Mouse (Mus musculus) adrenal gland, adult (tissue): Measurements from ENCODE around the gene Slc39a13.
"Not testable (repeated sequence)": the region's sequence is repeated elsewhere in the genome, so short reads cannot be mapped to it uniquely, and the experiment has no call there.

Source experiments
- DNase-seq, 2 experiments: peaks; one replicate each; pipeline ENCODE4 v3.0.0; 2022 to 2023; ENCODE audit warnings: low spot score in 1 of 2; ENCODE audit not compliant: inconsistent age in 2 of 2

Gene Slc39a13

GRCm38 (mm10) chr2:91070076-91070800 lies at the start of gene Slc39a13:
Gene Slc39a13, minus strand, starts transcription at chr2:91070417.
- DNase-seq: peak; percentile 98 to 100

DNA sequence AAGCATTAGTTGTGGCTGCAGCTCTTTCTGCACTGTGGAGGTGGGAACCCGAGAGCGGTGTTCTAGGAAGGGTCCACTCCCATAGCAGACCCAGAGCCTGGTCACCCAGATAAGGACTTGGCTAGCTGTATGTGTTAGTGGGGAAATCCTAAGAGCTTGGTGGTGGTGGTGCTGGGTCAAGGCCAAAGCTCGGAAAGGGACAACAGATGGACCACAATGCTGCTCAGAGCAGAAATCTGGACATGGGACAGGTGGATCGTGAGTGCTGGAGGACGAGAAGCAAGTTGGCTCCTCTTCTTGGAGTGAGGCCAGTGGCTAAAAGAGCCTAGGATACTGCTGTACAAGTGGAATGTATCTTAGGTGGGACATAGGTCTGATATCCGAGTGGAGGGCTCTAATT lies 49.3 kb upstream of the Slc39a13 start:
- no peak for DNase-seq

- no peak for DNase-seq
These were observed 48.8 kb upstream of the Slc39a13 start for GRCm38 (mm10) chr2:91119061-91119460.

GRCm38 (mm10) chr2:91118647-91119046 lies 48.4 kb upstream of the Slc39a13 start:
- DNase-seq: no peak

GRCm38 (mm10) chr2:91117585-91118275 lies 47.5 kb upstream of the Slc39a13 start, which contains the start of gene Mybpc3:
Gene Mybpc3, plus strand, starts transcription at chr2:91118144.
- DNase-seq: no peak

- DNase-seq: no peak
These were observed 46.6 kb upstream of the Slc39a13 start for GRCm38 (mm10) chr2:91116842-91117241.

GRCm38 (mm10) chr2:91115578-91115970 lies 45.4 kb upstream of the Slc39a13 start:
- no peak for DNase-seq

DNA sequence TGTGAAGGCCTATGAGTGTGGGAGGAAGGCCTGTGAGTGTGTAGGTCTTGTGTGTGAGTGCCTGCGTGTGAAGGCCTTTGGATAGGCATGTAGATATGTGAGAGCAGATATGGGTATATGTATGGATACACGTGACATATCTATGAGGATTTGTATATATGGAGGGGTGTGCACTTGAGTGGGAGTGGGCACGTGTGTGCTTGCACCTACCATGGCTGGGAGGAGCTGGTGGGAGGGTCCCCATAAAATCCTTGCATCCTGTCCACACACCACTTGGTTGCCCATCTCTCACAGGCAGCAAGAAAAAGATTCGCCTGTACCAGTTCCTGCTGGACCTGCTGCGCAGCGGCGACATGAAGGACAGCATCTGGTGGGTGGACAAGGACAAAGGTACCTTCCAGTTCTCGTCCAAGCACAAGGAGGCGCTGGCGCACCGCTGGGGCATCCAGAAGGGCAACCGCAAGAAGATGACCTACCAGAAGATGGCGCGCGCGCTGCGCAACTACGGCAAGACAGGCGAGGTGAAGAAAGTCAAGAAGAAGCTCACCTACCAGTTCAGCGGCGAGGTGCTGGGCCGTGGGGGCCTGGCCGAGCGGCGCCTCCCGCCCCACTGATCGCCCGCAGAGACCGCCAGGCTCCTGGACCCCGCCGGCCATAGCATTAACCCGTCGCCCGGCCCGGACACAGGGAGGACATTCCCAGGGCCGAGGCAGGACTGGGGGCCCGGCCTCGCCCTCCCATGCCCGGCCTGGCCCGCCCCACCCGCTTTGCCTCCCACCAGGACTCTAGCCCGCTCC lies 44.8 kb upstream of the Slc39a13 start:
- DNase-seq: peak; percentile 96 to 99

GRCm38 (mm10) chr2:91113852-91114251 lies 43.6 kb upstream of the Slc39a13 start:
- no peak for DNase-seq

GRCm38 (mm10) chr2:91113334-91113733 lies 43.1 kb upstream of the Slc39a13 start:
- no peak for DNase-seq

- DNase-seq: no peak
These were observed 42.3 kb upstream of the Slc39a13 start for GRCm38 (mm10) chr2:91112491-91112890.

GRCm38 (mm10) chr2:91111832-91112231 lies 41.6 kb upstream of the Slc39a13 start:
- not testable (repeated sequence) for DNase-seq

GRCm38 (mm10) chr2:91110429-91110828 lies 40.2 kb upstream of the Slc39a13 start:
- no peak for DNase-seq

DNA sequence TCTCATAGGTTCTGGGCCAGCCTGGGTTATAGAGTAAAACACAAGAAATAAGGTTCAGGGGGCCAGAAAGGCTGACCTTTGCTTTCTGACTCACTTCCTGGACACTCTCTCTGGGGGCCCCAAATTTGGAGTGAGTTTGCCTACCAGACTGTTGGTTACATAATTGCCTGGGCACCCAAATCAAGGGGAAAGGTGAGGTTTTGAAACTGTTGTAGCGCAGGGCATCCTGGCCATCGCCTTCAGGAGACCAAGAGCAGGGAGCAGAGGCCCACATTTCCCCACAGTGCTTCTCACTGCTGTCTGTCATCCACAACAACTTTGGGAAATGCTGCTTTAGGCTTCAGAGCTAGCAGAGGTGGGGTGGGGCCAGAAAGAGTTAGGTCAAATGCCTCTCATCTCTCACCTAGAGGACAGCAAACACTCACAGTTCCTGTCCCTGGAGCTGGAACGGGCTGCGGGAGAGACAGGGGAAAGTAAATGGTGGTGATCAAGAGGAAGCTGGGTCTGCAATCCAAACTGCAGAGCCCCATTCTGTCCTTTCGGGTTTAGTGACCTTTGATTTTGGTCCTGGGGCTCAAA lies 39.7 kb upstream of the Slc39a13 start:
- DNase-seq: peak in 1 of 2 experiments; percentile 56

- DNase-seq: no peak
These were observed 39.0 kb upstream of the Slc39a13 start for GRCm38 (mm10) chr2:91109241-91109640.

GRCm38 (mm10) chr2:91108156-91108555 lies 37.9 kb upstream of the Slc39a13 start:
- no peak for DNase-seq

DNA sequence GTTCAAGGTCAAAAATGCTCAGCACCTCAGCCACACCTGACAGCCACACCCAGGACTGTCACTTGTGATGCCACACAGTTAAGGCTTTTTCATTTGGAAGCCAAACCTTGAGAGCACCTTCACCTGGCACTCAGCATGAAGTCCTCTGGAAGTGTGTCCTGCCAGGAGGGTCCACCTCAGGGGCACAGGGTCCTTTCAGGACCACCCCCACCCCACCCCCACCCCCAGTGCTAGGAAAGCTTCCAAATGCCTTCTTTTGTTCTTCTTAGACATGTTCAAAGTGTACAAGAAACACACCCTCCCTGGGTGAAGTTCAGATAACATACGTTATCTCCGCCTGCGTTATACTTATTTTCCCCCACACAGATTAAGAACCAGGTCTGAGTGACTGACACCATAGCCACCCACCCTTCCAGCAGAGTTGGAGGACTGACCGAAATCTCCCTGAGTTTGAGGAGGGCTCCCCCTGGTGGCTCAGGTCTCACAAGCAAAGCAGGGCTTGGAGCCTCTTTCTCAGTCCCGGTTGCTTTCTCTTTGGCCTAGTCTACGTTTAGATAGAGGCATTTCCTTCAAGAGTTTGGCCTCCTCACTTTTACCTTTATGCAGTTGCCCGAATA lies 31.0 kb upstream of the Slc39a13 start:
- peak; percentile 87 to 96 for DNase-seq

DNA sequence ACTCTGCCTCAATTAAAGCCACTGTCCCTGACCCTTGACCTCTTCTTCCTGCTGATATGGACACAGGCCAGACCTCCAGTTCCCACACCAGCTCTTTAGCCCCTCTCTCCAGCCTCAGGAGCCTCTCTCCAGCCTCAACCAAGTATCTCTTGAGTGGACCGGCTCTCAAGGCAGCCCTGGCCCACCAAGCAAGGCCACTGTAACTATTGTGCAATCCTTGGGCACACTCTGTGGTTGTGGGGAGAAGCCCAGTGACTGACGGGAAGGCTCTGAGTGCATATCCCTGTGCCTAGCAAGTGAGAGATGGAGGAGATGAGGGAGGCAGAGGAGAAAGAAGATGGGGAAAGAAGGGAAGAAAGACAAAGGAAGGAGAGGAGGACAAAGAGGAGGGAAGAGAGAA lies 27.9 kb upstream of the Slc39a13 start:
- peak; percentile 53 to 78 for DNase-seq

DNA sequence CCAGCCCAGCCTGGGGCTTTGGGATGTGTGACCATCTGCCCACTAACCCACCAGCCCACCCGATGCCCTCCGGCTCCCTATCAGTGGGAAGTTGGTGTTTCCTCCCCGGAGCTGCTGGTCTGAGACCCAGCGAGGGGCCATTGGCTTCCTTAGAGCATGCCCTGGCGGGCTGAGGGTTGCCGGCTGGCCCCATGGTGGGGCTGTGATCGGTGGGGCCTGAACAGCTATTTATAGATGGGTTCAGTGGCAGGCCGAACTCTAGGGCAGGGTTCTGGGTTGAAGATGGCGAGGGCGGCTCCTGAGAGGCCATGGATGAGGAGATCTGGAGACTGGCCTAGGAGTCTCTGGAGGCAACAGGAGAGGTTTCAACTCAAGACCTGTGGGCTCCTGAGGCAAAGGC lies 26.8 kb upstream of the Slc39a13 start:
- DNase-seq: no peak

- DNase-seq: peak in 1 of 2 experiments; percentile 46
These were observed 26.3 kb upstream of the Slc39a13 start for GRCm38 (mm10) chr2:91096524-91096923.

- no peak for DNase-seq
These were observed 20.6 kb upstream of the Slc39a13 start for GRCm38 (mm10) chr2:91090827-91091226.
